Mouse (Mus musculus) E14TG2a.4 (cell line): ENCODE data around the gene Hemgn.

Source experiments
- H3K27me3 ChIP-seq: 2 replicates; pipeline ENCODE4 v1.6.1; 2014; ENCODE audit warnings: low read length, control low read depth; ENCODE audit not compliant: insufficient read depth
- H3K36me3 ChIP-seq: 2 replicates; pipeline ENCODE4 v1.6.1; 2014; ENCODE audit warnings: low read length, control low read depth; ENCODE audit not compliant: insufficient read depth
- H3K4me1 ChIP-seq: replicated peaks from 2 replicates; pipeline ENCODE4 v1.6.1; 2014; ENCODE audit warnings: low read depth, low read length, control low read depth
- H3K4me3 ChIP-seq: replicated peaks from 2 replicates; pipeline ENCODE4 v1.5.1; 2014; ENCODE audit warnings: mild to moderate bottlenecking, low read length
- H3K9me3 ChIP-seq: 2 replicates; pipeline ENCODE4 v1.6.1; 2014; ENCODE audit warnings: low read length, control low read depth
- CTCF ChIP-seq: conservative IDR thresholded peaks from 2 replicates; pipeline ENCODE4 v1.5.1; 2014; ENCODE audit warnings: low read length
- NANOG ChIP-seq: IDR thresholded peaks from 2 replicates; pipeline ENCODE4 v1.6.1; 2014; ENCODE audit warnings: borderline replicate concordance, low read length, mixed read lengths
- POU5F1 ChIP-seq: IDR thresholded peaks from 2 replicates; pipeline ENCODE4 v1.6.1; 2014; ENCODE audit warnings: low read length, borderline replicate concordance

The Hemgn gene

GRCm38 (mm10) chr4:46356351-46357133 lies 56.8 kb downstream of the Hemgn start:
- H3K4me1 ChIP-seq, result peaks cover 28% of the 10 kb centered on the region
- H3K9me3 ChIP-seq, result no peaks in the 10 kb centered on the region
- H3K4me3 ChIP-seq, result no peak overlapping the region
- no peaks in the 10 kb centered on the region for H3K36me3 ChIP-seq
- H3K27me3 ChIP-seq, result peaks cover 46% of the 10 kb centered on the region
- TF ChIP-seq CTCF, result peak; percentile 97
- TF ChIP-seq NANOG, result no peak
- TF ChIP-seq POU5F1, result no peak

- peaks cover 31% of the 10 kb centered on the region for H3K4me1 ChIP-seq
- H3K9me3 ChIP-seq, result no peaks in the 10 kb centered on the region
- peak overlapping the region; percentile 39 for H3K4me3 ChIP-seq
- TF ChIP-seq NANOG (no peak), POU5F1 (no peak), CTCF (no peak)
- H3K36me3 ChIP-seq, result no peaks in the 10 kb centered on the region
- H3K27me3 ChIP-seq, result peaks cover 79% of the 10 kb centered on the region
These were observed 60.3 kb downstream of the Hemgn start for GRCm38 (mm10) chr4:46353045-46353444.

- Histone ChIP-seq H3K4me3 (no peak overlapping the region), H3K9me3 (no peaks in the 10 kb centered on the region), H3K36me3 (no peaks in the 10 kb centered on the region), H3K4me1 (peaks cover 35% of the 10 kb centered on the region), H3K27me3 (peaks cover 89% of the 10 kb centered on the region)
- TF ChIP-seq POU5F1, result no peak
These were observed 63.8 kb downstream of the Hemgn start for GRCm38 (mm10) chr4:46349530-46349929.

GRCm38 (mm10) chr4:46348897-46349296 lies 64.4 kb downstream of the Hemgn start:
- TF ChIP-seq CTCF (no peak), NANOG (no peak), POU5F1 (no peak)
- H3K4me1 ChIP-seq, result peaks cover 33% of the 10 kb centered on the region
- no peak overlapping the region for H3K4me3 ChIP-seq
- H3K27me3 ChIP-seq, result peaks cover 92% of the 10 kb centered on the region
- H3K36me3 ChIP-seq, result no peaks in the 10 kb centered on the region
- H3K9me3 ChIP-seq, result no peaks in the 10 kb centered on the region

- Histone ChIP-seq H3K27me3 (peaks cover 92% of the 10 kb centered on the region), H3K9me3 (no peaks in the 10 kb centered on the region), H3K4me3 (no peak overlapping the region), H3K4me1 (peaks cover 27% of the 10 kb centered on the region), H3K36me3 (no peaks in the 10 kb centered on the region)
- TF ChIP-seq CTCF (no peak), POU5F1 (no peak), NANOG (no peak)
These were observed 65.5 kb downstream of the Hemgn start for GRCm38 (mm10) chr4:46347580-46348515.

GRCm38 (mm10) chr4:46347141-46347540 lies 66.2 kb downstream of the Hemgn start:
- Histone ChIP-seq H3K36me3 (no peaks in the 10 kb centered on the region), H3K27me3 (peaks cover 94% of the 10 kb centered on the region), H3K9me3 (no peaks in the 10 kb centered on the region), H3K4me3 (no peak overlapping the region), H3K4me1 (peaks cover 28% of the 10 kb centered on the region)
- TF ChIP-seq POU5F1, result no peak
- TF ChIP-seq NANOG, result no peak
- no peak for TF ChIP-seq CTCF

GRCm38 (mm10) chr4:46346221-46346620 lies 67.1 kb downstream of the Hemgn start:
- H3K4me3 ChIP-seq, result no peak overlapping the region
- peaks cover 94% of the 10 kb centered on the region for H3K27me3 ChIP-seq
- H3K9me3 ChIP-seq, result no peaks in the 10 kb centered on the region
- no peaks in the 10 kb centered on the region for H3K36me3 ChIP-seq
- TF ChIP-seq POU5F1 (no peak), CTCF (no peak), NANOG (no peak)
- peaks cover 29% of the 10 kb centered on the region for H3K4me1 ChIP-seq

GRCm38 (mm10) chr4:46345773-46346100 lies 67.6 kb downstream of the Hemgn start:
- Histone ChIP-seq H3K9me3 (no peaks in the 10 kb centered on the region), H3K4me3 (peak overlapping the region; percentile 73; the same call in 1 of the 2 replicates), H3K27me3 (peaks cover 94% of the 10 kb centered on the region), H3K4me1 (peaks cover 29% of the 10 kb centered on the region), H3K36me3 (no peaks in the 10 kb centered on the region)
- TF ChIP-seq CTCF (no peak), POU5F1 (no peak), NANOG (no peak)
